Mouse (Mus musculus): ENCODE results near the gene Col6a3. TPM values are rescaled to one million over a fixed set of nuclear protein-coding genes. Genes with fewer than 3 reads are reported as not detected.

The Col6a3 gene
- 1 to 10 TPM; 5.8 to 6.6 TPM for total RNA-seq (2021)
- long read RNA-seq, experiment 1: 0 reads
- long read RNA-seq, experiment 2, partial matches to known transcripts: 0 of 1 reads
- long read RNA-seq, experiment 2, other reads (novel, unspliced or antisense): 1 of 1 reads

DNA sequence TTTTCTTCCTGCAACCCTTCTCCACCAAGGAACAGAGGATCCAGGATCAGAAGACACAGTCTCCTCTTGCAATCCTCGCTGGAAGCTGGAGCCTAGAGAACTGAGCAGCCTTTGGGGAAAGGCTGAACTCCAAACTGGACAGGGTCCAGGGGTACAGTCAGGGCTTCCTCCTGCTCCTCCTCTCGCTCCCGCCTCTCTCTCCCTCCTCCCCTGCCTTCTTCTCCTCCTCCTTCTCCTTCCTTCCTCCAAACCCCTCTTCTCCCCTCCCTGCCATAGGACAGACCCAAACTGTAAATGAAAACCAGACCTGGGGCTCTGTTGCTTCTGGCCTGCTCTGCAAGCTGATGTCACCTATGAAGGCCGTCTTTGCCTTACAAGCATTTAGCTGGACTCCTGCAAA lies at the start of gene Col6a3:
TSS of gene Col6a3 (minus strand) at position 136 of the 400 bp plus-strand sequence.
- H3K4me3 ChIP-seq: no peak within 1 kb of the TSS
- no peak within 1 kb of the TSS for H3K27ac ChIP-seq
- intact Hi-C loops (cut with DNase I): loop anchor here (5.0 kb wide), 1 partner anchor 242 kb away; the partner anchor contains the start of gene Cops8
- no peak for TF ChIP-seq CTCF (IDR thresholded peaks at IDR 0.05)
- no peak for DNase-seq (ENCODE audit: extremely low spot score in 1 of 2, low spot score in 2 of 2)

GRCm38 (mm10) chr1:90885771-90886460 lies 42.1 kb upstream of the Col6a3 start:
- intact Hi-C loops (cut with DNase I): loop anchor here (2.0 kb wide), 1 partner anchor 17 kb away; no protein-coding TSS in a partner anchor

GRCm38 (mm10) chr1:90876486-90877270 lies 32.9 kb upstream of the Col6a3 start:
- no peak for TF ChIP-seq CTCF (IDR thresholded peaks at IDR 0.05)

More at GRCm38 (mm10) chr1:90885771-90886460, 42.1 kb upstream of the Col6a3 start:
- no peak for TF ChIP-seq CTCF (IDR thresholded peaks at IDR 0.05)
- Histone ChIP-seq H3K27ac (no peak overlapping the region), H3K4me3 (no peak overlapping the region)
- no peak for DNase-seq (ENCODE audit: extremely low spot score in 1 of 2, low spot score in 2 of 2)

DNA sequence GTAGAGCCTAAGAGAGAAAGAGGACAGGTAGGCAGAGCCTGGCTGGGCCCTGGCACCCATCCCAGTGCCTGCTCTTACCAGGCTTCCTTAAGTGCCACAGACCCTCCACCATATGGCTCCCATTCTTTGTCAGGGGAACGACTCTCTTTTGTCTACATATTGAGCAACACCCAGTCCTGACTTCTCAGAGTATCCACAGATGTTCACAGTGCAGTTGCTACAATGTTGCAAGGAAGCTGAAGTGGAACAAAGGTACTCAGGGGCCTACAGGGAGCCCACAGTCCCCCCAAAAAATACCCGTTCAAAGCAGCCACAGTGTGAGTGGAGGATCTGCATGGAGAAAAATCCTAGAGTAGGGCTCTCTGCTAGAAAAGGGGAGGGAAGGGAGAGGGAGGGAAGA lies 32.2 kb upstream of the Col6a3 start:
- intact Hi-C loops (cut with DNase I): no loop called here
- H3K27ac ChIP-seq: no peak overlapping the region
- no peak for DNase-seq (ENCODE audit: extremely low spot score in 1 of 2, low spot score in 2 of 2)
- no peak for TF ChIP-seq CTCF (IDR thresholded peaks at IDR 0.05)
- no peak overlapping the region for H3K4me3 ChIP-seq

More at GRCm38 (mm10) chr1:90876486-90877270, 32.9 kb upstream of the Col6a3 start:
- H3K4me3 ChIP-seq: no peak overlapping the region
- H3K27ac ChIP-seq: no peak overlapping the region
- intact Hi-C loops (cut with DNase I): no loop called here
- no peak for DNase-seq (ENCODE audit: extremely low spot score in 1 of 2, low spot score in 2 of 2)

GRCm38 (mm10) chr1:90875371-90875770 lies 31.6 kb upstream of the Col6a3 start:
- no peak overlapping the region for H3K4me3 ChIP-seq
- no peak for TF ChIP-seq CTCF (IDR thresholded peaks at IDR 0.05)
- no peak for DNase-seq (ENCODE audit: extremely low spot score in 1 of 2, low spot score in 2 of 2)
- H3K27ac ChIP-seq: no peak overlapping the region
- intact Hi-C loops (cut with DNase I): no loop called here

- intact Hi-C loops (cut with DNase I): no loop called here
- no peak overlapping the region for H3K4me3 ChIP-seq
- DNase-seq (ENCODE audit: extremely low spot score in 1 of 2, low spot score in 2 of 2): no peak
- no peak overlapping the region for H3K27ac ChIP-seq
- TF ChIP-seq CTCF (IDR thresholded peaks at IDR 0.05): no peak
These were observed 26.8 kb upstream of the Col6a3 start for GRCm38 (mm10) chr1:90870581-90870980.

DNA sequence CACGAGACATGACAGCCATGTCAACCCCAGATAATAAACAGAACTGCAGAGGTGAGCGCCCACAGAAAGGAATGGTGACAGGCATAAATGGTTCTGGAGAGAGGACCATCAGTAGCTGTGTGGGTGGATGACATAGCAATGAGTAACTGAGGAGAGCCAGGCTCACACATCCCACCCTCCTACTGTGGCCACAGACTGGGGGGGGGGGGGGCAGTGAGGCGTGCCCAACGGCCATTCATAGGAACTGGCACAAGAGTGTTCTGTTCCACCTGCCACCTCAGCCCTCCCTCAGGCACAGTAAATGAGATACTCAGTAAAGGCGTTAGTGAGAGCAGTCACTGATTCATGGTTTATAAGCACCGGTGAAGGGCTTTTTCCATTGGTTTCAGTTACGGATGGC lies 23.0 kb upstream of the Col6a3 start:
- no peak for DNase-seq (ENCODE audit: extremely low spot score in 1 of 2, low spot score in 2 of 2)
- intact Hi-C loops (cut with DNase I): no loop called here
- no peak for TF ChIP-seq CTCF (IDR thresholded peaks at IDR 0.05)

DNA sequence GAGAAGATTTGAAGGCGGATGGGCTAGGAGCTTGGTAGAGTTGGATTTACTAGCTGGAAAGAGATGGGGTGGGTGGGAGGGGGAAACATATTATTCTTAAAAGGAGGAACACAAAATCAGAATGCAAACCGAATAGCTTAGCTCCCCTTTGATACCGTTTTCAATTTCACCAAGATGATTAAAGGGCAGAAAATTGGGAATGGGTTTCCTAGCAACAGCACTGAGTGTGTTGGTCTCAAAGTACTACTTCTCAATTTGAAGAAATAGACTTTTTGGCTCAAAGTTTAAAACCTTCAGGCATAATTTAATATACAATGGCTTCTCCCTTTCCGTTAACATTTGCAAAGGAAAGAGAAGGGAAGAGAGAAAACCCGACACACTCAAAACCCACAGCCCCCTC lies 12.1 kb upstream of the Col6a3 start:
- H3K4me3 ChIP-seq: no peak overlapping the region
- TF ChIP-seq CTCF (IDR thresholded peaks at IDR 0.05): no peak
- no peak overlapping the region for H3K27ac ChIP-seq
- intact Hi-C loops (cut with DNase I): no loop called here
- DNase-seq (ENCODE audit: extremely low spot score in 1 of 2, low spot score in 2 of 2): no peak

More for the DNA sequence above, 23.0 kb upstream of the Col6a3 start:
- Histone ChIP-seq H3K27ac (no peak overlapping the region), H3K4me3 (no peak overlapping the region)

DNA sequence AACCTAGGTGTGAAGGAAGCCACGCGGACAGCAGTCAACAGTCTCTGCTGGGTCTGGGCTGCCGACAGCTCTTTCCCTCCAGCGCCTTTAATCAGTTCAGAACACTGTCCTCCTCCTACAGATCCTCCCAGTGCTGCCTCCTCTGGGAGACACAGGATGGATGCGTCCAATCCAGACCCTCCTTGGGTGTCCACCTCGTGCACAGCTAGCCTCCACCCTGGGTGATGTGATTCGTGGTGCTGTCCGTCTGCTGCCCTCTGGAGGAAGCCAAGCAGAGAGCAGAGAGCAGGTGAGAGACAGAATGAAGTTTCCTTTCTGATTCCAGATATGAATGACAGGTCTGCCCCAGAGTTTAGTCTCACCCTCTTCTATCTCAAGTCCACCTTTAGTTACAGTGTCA lies 6.1 kb upstream of the Col6a3 start:
- peak; percentile 69 for TF ChIP-seq CTCF (IDR thresholded peaks at IDR 0.05)
- DNase-seq (ENCODE audit: extremely low spot score in 1 of 2, low spot score in 2 of 2): peak in 1 of 2 experiments; percentile 34
- Histone ChIP-seq H3K27ac (no peak overlapping the region), H3K4me3 (no peak overlapping the region)
- intact Hi-C loops (cut with DNase I): loop anchor here (2.0 kb wide), 2 partner anchors 107 to 199 kb away; no protein-coding TSS in a partner anchor

DNA sequence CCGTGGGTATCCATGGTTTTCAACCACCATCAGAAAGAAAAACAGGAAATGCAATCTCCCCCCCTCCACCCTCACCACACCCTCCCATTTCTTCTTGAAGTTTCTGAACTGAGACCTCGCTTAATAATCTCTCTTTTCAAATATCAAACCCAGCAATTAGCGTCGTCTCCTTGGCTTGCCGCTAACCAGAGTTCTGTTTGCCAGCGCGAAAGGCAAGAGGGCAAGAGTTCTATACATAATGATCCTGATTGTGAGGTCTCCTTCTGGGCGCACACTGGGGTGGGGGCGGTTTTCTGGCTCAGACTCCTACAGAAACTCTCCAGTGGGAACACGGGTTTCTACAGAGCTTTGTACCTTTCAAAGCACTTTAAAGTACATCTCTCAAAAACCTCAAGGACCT lies 1.4 kb upstream of the Col6a3 start:
- Histone ChIP-seq H3K4me3 (no peak overlapping the region), H3K27ac (no peak overlapping the region)
- TF ChIP-seq CTCF (IDR thresholded peaks at IDR 0.05): no peak
- intact Hi-C loops (cut with DNase I): no loop called here
- DNase-seq (ENCODE audit: extremely low spot score in 1 of 2, low spot score in 2 of 2): no peak

DNA sequence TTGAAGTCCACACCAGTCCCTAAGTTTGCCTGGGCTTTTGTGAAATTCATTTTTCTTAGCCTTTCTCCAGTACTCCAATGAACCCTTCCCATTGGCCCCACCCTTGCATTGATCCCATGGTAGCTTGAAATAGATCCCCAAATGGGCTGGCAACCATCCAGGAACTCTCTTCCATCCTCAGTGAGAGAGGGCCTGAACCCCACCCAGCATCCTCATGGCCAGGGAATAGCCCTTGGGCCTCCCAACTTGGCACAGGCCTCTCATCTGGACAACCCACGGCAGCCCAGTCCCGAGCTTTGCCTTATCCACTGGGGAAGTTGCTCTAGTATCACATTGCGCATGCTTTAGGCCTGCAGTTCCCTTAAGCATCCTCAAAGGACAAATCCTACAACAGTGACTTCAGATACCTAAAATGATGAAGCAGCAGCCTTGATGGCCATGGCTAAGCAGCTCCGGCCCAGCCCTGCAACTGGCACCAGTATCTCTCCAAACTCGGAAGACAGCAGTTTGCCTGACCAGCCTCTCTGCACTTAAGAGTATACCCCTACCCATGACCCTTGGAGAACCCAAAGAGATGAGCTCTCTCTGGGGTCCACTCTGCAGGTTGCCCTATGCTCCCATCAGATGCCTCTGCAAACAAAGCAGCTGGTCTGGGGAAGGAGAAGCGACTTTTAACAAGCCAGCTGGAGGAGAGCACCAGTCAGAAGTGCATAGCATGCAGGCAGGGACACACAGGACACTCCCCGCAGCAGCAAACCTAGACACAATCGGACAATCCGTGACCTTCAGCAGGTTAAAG lies 783 bp downstream of the Col6a3 start:
- intact Hi-C loops (cut with DNase I): loop anchor here (5.0 kb wide), 1 partner anchor 241 kb away; the partner anchor contains the start of gene Cops8
- no peak overlapping the region for H3K27ac ChIP-seq
- no peak overlapping the region for H3K4me3 ChIP-seq
- no peak for DNase-seq (ENCODE audit: extremely low spot score in 1 of 2, low spot score in 2 of 2)
- no peak for TF ChIP-seq CTCF (IDR thresholded peaks at IDR 0.05)
